Mouse (Mus musculus) hindbrain, embryonic 15.5 days (tissue): Measurements from ENCODE around the gene Fndc3b. TPM values are rescaled to one million over a fixed set of nuclear protein-coding genes. Genes with fewer than 3 reads are reported as not detected.

Experiments
- ATAC-seq: fragments of 200-750 bp; cut with Nextera tagmentation; 2 replicates; pipeline ENCODE4 v1.8.0; 2017; ENCODE audit warnings: low read depth, moderate number of reproducible peaks, moderate TSS enrichment; ENCODE audit not compliant: low FRiP score
- H3K27ac ChIP-seq: fragments of 300-500 bp; sonication (generic); replicated peaks from 2 replicates; pipeline ENCODE4 v1.5.1; 2015; ENCODE audit warnings: mild to moderate bottlenecking, inconsistent platforms
- H3K27me3 ChIP-seq: fragments of 300-500 bp; sonication (generic); 2 replicates; pipeline ENCODE4 v1.6.1; 2015; ENCODE audit warnings: control low read depth, inconsistent platforms
- H3K36me3 ChIP-seq: fragments of 300-500 bp; sonication (generic); 2 replicates; pipeline ENCODE4 v1.6.1; 2015; ENCODE audit warnings: control low read depth, inconsistent platforms
- H3K4me1 ChIP-seq: fragments of 300-500 bp; sonication (generic); replicated peaks from 2 replicates; pipeline ENCODE4 v1.6.1; 2015; ENCODE audit warnings: control low read depth, inconsistent platforms
- H3K4me2 ChIP-seq: fragments of 300-500 bp; sonication (generic); 2 replicates; pipeline ENCODE4 v1.6.1; 2015; ENCODE audit warnings: moderate library complexity, mild to moderate bottlenecking, inconsistent platforms
- H3K4me3 ChIP-seq: fragments of 300-500 bp; sonication (generic); 2 replicates; pipeline ENCODE4 v1.5.1; 2015; ENCODE audit warnings: mild to moderate bottlenecking, inconsistent platforms
- H3K9ac ChIP-seq: fragments of 300-500 bp; sonication (generic); 2 replicates; pipeline ENCODE4 v1.6.1; 2015; ENCODE audit warnings: inconsistent platforms
- H3K9me3 ChIP-seq: fragments of 300-500 bp; sonication (generic); 2 replicates; pipeline ENCODE4 v1.6.1; 2016; ENCODE audit warnings: control low read depth, inconsistent platforms
- WGBS: fragments of 180-500 bp; shearing (Covaris S2); methylation state at CpG from one replicate; pipeline ENCODE4 v1.1.7; 2015; 5-methylcytosine and 5-hydroxymethylcytosine counted together
- polyA plus RNA-seq: library from polyadenylated mRNA; unstranded; fragments of >200 nt; fragmentation: Nextera tagmentation; extraction: Ambion mirVana; gene quantifications from 2 replicates; pipeline ENCODE4 v1.2.1, GENCODE M21; 2015

Fndc3b gene
- polyA plus RNA-seq, 1 experiment from 2014 or later = 7.5 TPM

GRCm38 (mm10) chr3:27456514-27456913 lies 254.6 kb downstream of the Fndc3b start:
- Histone ChIP-seq H3K27me3 (no peaks in the 10 kb centered on the region), H3K27ac (no peak overlapping the region), H3K4me3 (no peak overlapping the region), H3K4me2 (no peak overlapping the region), H3K4me1 (no peaks in the 10 kb centered on the region), H3K9me3 (no peaks in the 10 kb centered on the region), H3K36me3 (peaks cover 6% of the 10 kb centered on the region; the same call in 1 of the 2 replicates), H3K9ac (no peak overlapping the region)
- ATAC-seq = no peak
- 89% methylated on average over 14 of the region's 14 CpGs for WGBS

GRCm38 (mm10) chr3:27454402-27455195 lies 256.5 kb downstream of the Fndc3b start:
- Histone ChIP-seq H3K9ac (no peak overlapping the region), H3K27me3 (no peaks in the 10 kb centered on the region), H3K27ac (no peak overlapping the region), H3K9me3 (no peaks in the 10 kb centered on the region), H3K4me3 (no peak overlapping the region), H3K4me2 (no peak overlapping the region), H3K36me3 (peaks cover 6% of the 10 kb centered on the region; the same call in 1 of the 2 replicates), H3K4me1 (no peaks in the 10 kb centered on the region)
- 73% methylated on average over 8 of the region's 8 CpGs for WGBS
- no peak for ATAC-seq

- no peaks in the 10 kb centered on the region for H3K9me3 ChIP-seq
- no peaks in the 10 kb centered on the region for H3K4me1 ChIP-seq
- H3K27ac ChIP-seq = no peak overlapping the region
- no peak overlapping the region for H3K9ac ChIP-seq
- no peak overlapping the region for H3K4me3 ChIP-seq
- peaks cover 2% of the 10 kb centered on the region; the same call in 1 of the 2 replicates for H3K36me3 ChIP-seq
- WGBS = 90% methylated on average over 13 of the region's 13 CpGs
- no peak for ATAC-seq
- no peak overlapping the region for H3K4me2 ChIP-seq
- H3K27me3 ChIP-seq = no peaks in the 10 kb centered on the region
Observed at GRCm38 (mm10) chr3:27453453-27454098, 257.5 kb downstream of the Fndc3b start.

GRCm38 (mm10) chr3:27449447-27449846 lies 261.7 kb downstream of the Fndc3b start:
- no peak overlapping the region for H3K4me2 ChIP-seq
- no peaks in the 10 kb centered on the region for H3K4me1 ChIP-seq
- no peak overlapping the region for H3K9ac ChIP-seq
- 89% methylated on average over 4 of the region's 4 CpGs for WGBS
- H3K27me3 ChIP-seq = no peaks in the 10 kb centered on the region
- no peaks in the 10 kb centered on the region for H3K36me3 ChIP-seq
- no peak overlapping the region for H3K4me3 ChIP-seq
- H3K9me3 ChIP-seq = no peaks in the 10 kb centered on the region
- no peak overlapping the region for H3K27ac ChIP-seq
- no peak for ATAC-seq

GRCm38 (mm10) chr3:27448367-27448766 lies 262.7 kb downstream of the Fndc3b start:
- no peaks in the 10 kb centered on the region for H3K9me3 ChIP-seq
- ATAC-seq = no peak
- no peaks in the 10 kb centered on the region for H3K36me3 ChIP-seq
- H3K27me3 ChIP-seq = no peaks in the 10 kb centered on the region
- WGBS = 86% methylated on average over 9 of the region's 9 CpGs
- H3K4me2 ChIP-seq = no peak overlapping the region
- H3K4me3 ChIP-seq = no peak overlapping the region
- H3K9ac ChIP-seq = no peak overlapping the region
- H3K4me1 ChIP-seq = no peaks in the 10 kb centered on the region
- H3K27ac ChIP-seq = no peak overlapping the region

- Histone ChIP-seq H3K36me3 (no peaks in the 10 kb centered on the region), H3K4me2 (no peak overlapping the region), H3K27me3 (no peaks in the 10 kb centered on the region), H3K4me3 (no peak overlapping the region), H3K9ac (no peak overlapping the region), H3K9me3 (no peaks in the 10 kb centered on the region), H3K27ac (no peak overlapping the region), H3K4me1 (no peaks in the 10 kb centered on the region)
- whole genome bisulfite sequencing = 71% methylated on average over 16 of the region's 16 CpGs
- ATAC-seq = no peak
Observed at GRCm38 (mm10) chr3:27439704-27440103, 271.4 kb downstream of the Fndc3b start.

GRCm38 (mm10) chr3:27435096-27435620 lies 275.9 kb downstream of the Fndc3b start:
- Histone ChIP-seq H3K4me1 (peaks cover 4% of the 10 kb centered on the region; the same call in 1 of the 2 replicates), H3K27me3 (no peaks in the 10 kb centered on the region), H3K27ac (no peak overlapping the region), H3K36me3 (no peaks in the 10 kb centered on the region), H3K4me2 (no peak overlapping the region), H3K9ac (no peak overlapping the region), H3K9me3 (no peaks in the 10 kb centered on the region), H3K4me3 (no peak overlapping the region)
- ATAC-seq = no peak
- WGBS = 59% methylated on average over 6 of the region's 6 CpGs

- ATAC-seq = no peak
- Histone ChIP-seq H3K9ac (no peak overlapping the region), H3K27ac (no peak overlapping the region), H3K4me2 (no peak overlapping the region), H3K4me3 (no peak overlapping the region), H3K9me3 (no peaks in the 10 kb centered on the region), H3K4me1 (peaks cover 4% of the 10 kb centered on the region; the same call in 1 of the 2 replicates), H3K36me3 (no peaks in the 10 kb centered on the region), H3K27me3 (no peaks in the 10 kb centered on the region)
- WGBS = 80% methylated on average over 3 of the region's 3 CpGs
Observed at GRCm38 (mm10) chr3:27432981-27433380, 278.1 kb downstream of the Fndc3b start.

GRCm38 (mm10) chr3:27430621-27431263 lies 280.4 kb downstream of the Fndc3b start:
- H3K9ac ChIP-seq = no peak overlapping the region
- 63% methylated on average over 13 of the region's 13 CpGs for WGBS
- H3K4me1 ChIP-seq = peaks cover 4% of the 10 kb centered on the region; the same call in 1 of the 2 replicates
- no peaks in the 10 kb centered on the region for H3K36me3 ChIP-seq
- ATAC-seq = peak; percentile 71
- no peaks in the 10 kb centered on the region for H3K9me3 ChIP-seq
- H3K4me2 ChIP-seq = no peak overlapping the region
- no peak overlapping the region for H3K4me3 ChIP-seq
- H3K27me3 ChIP-seq = no peaks in the 10 kb centered on the region
- H3K27ac ChIP-seq = 0 out of 2 replicates have a peak overlapping the region, but pooled peaks have one; percentile 39

GRCm38 (mm10) chr3:27427406-27427805 lies 283.7 kb downstream of the Fndc3b start:
- H3K9me3 ChIP-seq = no peaks in the 10 kb centered on the region
- H3K4me1 ChIP-seq = peaks cover 4% of the 10 kb centered on the region; the same call in 1 of the 2 replicates
- no peak for ATAC-seq
- WGBS = 91% methylated on average over 6 of the region's 6 CpGs
- no peaks in the 10 kb centered on the region for H3K27me3 ChIP-seq
- H3K4me3 ChIP-seq = no peak overlapping the region
- H3K4me2 ChIP-seq = no peak overlapping the region
- 0 out of 2 replicates have a peak, but pooled peaks cover 3% of the 10 kb centered on the region for H3K36me3 ChIP-seq
- no peak overlapping the region for H3K27ac ChIP-seq
- H3K9ac ChIP-seq = no peak overlapping the region

- WGBS = 87% methylated on average over 11 of the region's 11 CpGs
- H3K9ac ChIP-seq = no peak overlapping the region
- H3K4me2 ChIP-seq = no peak overlapping the region
- H3K4me1 ChIP-seq = no peaks in the 10 kb centered on the region
- H3K27me3 ChIP-seq = no peaks in the 10 kb centered on the region
- no peaks in the 10 kb centered on the region for H3K9me3 ChIP-seq
- H3K4me3 ChIP-seq = no peak overlapping the region
- ATAC-seq = no peak
- no peak overlapping the region for H3K27ac ChIP-seq
- H3K36me3 ChIP-seq = 0 out of 2 replicates have a peak, but pooled peaks cover 3% of the 10 kb centered on the region
Observed at GRCm38 (mm10) chr3:27424049-27424667, 286.9 kb downstream of the Fndc3b start.
